Mouse (Mus musculus) heart, adult 2 months (tissue): ENCODE data around the gene Gm20388. TPM values are rescaled to one million over a fixed set of nuclear protein-coding genes. Genes with fewer than 3 reads are reported as not detected.

ENCODE experiments used
- DNase-seq, 2 experiments: peaks; one replicate each; pipeline ENCODE4 v3.0.0; 2021
- H3K27ac ChIP-seq: fragments of 200-600 bp; 2 replicates; pipeline ENCODE4 v1.8.1; 2022
- H3K27me3 ChIP-seq: fragments of 200-500 bp; 2 replicates; pipeline ENCODE4 v1.6.1; 2012; ENCODE audit warnings: mild to moderate bottlenecking, low read length, inconsistent platforms, mixed read lengths; ENCODE audit not compliant: control insufficient read depth, insufficient read depth
- H3K36me3 ChIP-seq: fragments of 200-500 bp; 2 replicates; pipeline ENCODE4 v1.6.1; 2012; ENCODE audit warnings: low read length, inconsistent platforms; ENCODE audit not compliant: control insufficient read depth, insufficient read depth
- H3K4me1 ChIP-seq: fragments of 200-500 bp; 2 replicates; pipeline ENCODE4 v1.6.1; 2011; ENCODE audit warnings: low read length; ENCODE audit not compliant: control insufficient read depth, insufficient read depth
- H3K4me3 ChIP-seq: fragments of 200-600 bp; 2 replicates; pipeline ENCODE4 v1.8.1; 2022
- H3K79me2 ChIP-seq: fragments of 200-500 bp; replicated peaks from 2 replicates; pipeline ENCODE4 v1.6.1; 2012; ENCODE audit warnings: mild to moderate bottlenecking, inconsistent platforms, low read length, moderate library complexity, mixed read lengths; ENCODE audit not compliant: control insufficient read depth, insufficient read depth
- H3K9ac ChIP-seq: fragments of 200-500 bp; 2 replicates; pipeline ENCODE4 v1.6.1; 2012; ENCODE audit warnings: low read depth, mild to moderate bottlenecking, control low read depth, inconsistent platforms, low read length, mixed read lengths
- CTCF ChIP-seq: fragments of 200-600 bp; IDR thresholded peaks from 2 replicates; pipeline ENCODE4 v1.8.1; 2022; ENCODE audit warnings: antibody characterized with exemption, mild to moderate bottlenecking, moderate library complexity
- EP300 ChIP-seq: fragments of 200-500 bp; IDR thresholded peaks from 2 replicates; pipeline ENCODE4 v1.6.1; 2011; ENCODE audit warnings: low read depth, low read length, control low read depth; ENCODE audit not compliant: insufficient read depth
- POLR2A ChIP-seq: fragments of 200-500 bp; IDR thresholded peaks from 2 replicates; pipeline ENCODE4 v1.6.1; 2011; ENCODE audit warnings: mild to moderate bottlenecking, low read depth, low read length, control low read depth; ENCODE audit not compliant: insufficient read depth
- whole genome bisulfite sequencing: fragments of 180-500 bp; shearing (Covaris S2); methylation state at CpG from one replicate; pipeline ENCODE4 v1.1.7; 2018; 5-methylcytosine and 5-hydroxymethylcytosine counted together
- intact Hi-C: fragments of 180-260 bp; cut with DNase I; formaldehyde crosslinking; loops from one replicate; pipeline ENCODE4 v1.15.1; 2025
- polyA plus RNA-seq: library from polyadenylated mRNA; depleted of rRNA; stranded (reverse); fragments of >200 nt; gene quantifications from 2 replicates; pipeline ENCODE4 v1.2.3, GENCODE M21; 2012
- total RNA-seq, 2 experiments: library from RNA; stranded (reverse); gene quantifications; 2 replicates each; pipeline ENCODE4 v1.2.3; 2021

The Gm20388 gene
- total and polyA plus RNA-seq, 3 experiments = 1.8 to 32.3 TPM; not detected in 1

DNA sequence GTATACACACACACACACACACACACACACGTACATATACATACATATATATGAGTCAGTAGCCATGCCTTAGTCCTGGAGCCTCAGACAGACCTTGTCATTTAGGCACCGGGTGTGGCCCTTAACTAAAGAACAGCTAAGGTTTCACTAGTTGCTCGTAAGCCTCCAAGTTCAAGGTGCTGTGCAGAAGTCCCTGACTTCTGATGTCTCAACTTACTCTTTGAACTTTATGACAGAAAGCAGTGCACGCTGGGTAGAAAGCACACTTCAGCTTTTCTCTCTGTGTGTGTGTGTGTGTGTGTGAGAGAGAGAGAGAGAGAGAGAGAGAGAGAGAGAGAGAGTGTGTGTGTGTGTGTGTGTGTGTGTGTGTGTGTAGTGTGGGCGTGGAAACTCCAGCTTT is 633.5 kb downstream of the Gm20388 start:
- Histone ChIP-seq H3K27ac (no peak overlapping the region), H3K9ac (no peak overlapping the region), H3K4me1 (peaks cover 17% of the 10 kb centered on the region), H3K27me3 (no peaks in the 10 kb centered on the region), H3K36me3 (no peaks in the 10 kb centered on the region), H3K4me3 (no peak overlapping the region), H3K79me2 (peaks cover 4% of the 10 kb centered on the region)
- TF ChIP-seq EP300 (no peak), CTCF (no peak)
- DNase-seq = no peak
- 86% methylated on average over 5 of the region's 5 CpGs for WGBS
- intact Hi-C loops = no loop called here

DNA sequence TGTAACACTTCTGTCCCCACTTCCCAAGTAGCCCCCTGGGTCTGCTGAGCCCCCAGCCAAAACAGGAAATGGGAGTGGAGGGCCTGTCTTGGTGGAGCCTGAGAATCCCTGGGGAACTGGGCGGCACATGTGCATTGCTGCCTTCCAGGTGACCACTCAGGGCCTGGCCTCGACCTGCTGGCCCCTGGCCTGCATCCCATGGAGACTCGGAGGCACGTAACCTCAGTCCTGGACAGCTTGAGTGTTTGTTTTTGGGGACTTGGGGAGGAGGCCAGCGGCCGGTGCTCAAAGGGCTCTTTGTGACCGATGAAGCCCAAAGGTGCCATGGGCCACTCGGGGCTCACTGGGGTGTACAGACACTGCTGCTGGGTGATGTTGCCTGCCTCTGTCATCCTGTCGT is 636.9 kb downstream of the Gm20388 start:
- 67% methylated on average over 9 of the region's 9 CpGs for WGBS
- intact Hi-C loops = no loop called here
- H3K4me3 ChIP-seq = no peak overlapping the region
- H3K27me3 ChIP-seq = no peaks in the 10 kb centered on the region
- H3K27ac ChIP-seq = no peak overlapping the region
- no peak overlapping the region for H3K9ac ChIP-seq
- TF ChIP-seq CTCF = no peak
- no peak for TF ChIP-seq POLR2A
- TF ChIP-seq EP300 = no peak
- H3K79me2 ChIP-seq = peaks cover 5% of the 10 kb centered on the region
- peaks cover 21% of the 10 kb centered on the region for H3K4me1 ChIP-seq
- no peak for DNase-seq
- H3K36me3 ChIP-seq = no peaks in the 10 kb centered on the region

DNA sequence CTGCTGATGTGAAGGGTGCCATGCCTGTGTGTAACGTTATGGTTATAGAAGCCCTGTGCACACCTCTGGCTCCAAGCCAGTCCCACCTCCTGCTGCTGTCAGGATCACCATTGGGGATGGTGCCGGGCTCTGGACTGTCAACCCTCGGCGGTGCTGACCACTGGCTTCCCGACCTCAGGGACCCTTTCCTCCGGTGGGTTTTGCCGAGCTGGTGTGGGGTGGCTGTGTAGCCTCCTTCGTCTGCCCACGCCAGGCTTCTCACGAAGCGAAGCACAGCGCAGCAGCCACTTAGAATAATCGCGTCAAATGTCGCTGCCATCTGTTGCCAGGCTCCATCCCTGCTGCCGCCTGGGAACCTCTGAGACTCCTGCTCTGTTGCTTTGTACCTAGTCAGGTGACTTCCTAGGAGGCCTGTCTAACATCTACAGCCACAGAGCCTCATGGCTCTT is 637.7 kb downstream of the Gm20388 start:
- Histone ChIP-seq H3K79me2 (peaks cover 5% of the 10 kb centered on the region), H3K27ac (no peak overlapping the region), H3K36me3 (no peaks in the 10 kb centered on the region), H3K27me3 (no peaks in the 10 kb centered on the region), H3K4me3 (no peak overlapping the region), H3K9ac (no peak overlapping the region), H3K4me1 (peaks cover 18% of the 10 kb centered on the region)
- WGBS = 62% methylated on average over 16 of the region's 16 CpGs
- no peak for TF ChIP-seq POLR2A
- no peak for TF ChIP-seq EP300
- TF ChIP-seq CTCF = no peak
- intact Hi-C loops = no loop called here
- DNase-seq = no peak

DNA sequence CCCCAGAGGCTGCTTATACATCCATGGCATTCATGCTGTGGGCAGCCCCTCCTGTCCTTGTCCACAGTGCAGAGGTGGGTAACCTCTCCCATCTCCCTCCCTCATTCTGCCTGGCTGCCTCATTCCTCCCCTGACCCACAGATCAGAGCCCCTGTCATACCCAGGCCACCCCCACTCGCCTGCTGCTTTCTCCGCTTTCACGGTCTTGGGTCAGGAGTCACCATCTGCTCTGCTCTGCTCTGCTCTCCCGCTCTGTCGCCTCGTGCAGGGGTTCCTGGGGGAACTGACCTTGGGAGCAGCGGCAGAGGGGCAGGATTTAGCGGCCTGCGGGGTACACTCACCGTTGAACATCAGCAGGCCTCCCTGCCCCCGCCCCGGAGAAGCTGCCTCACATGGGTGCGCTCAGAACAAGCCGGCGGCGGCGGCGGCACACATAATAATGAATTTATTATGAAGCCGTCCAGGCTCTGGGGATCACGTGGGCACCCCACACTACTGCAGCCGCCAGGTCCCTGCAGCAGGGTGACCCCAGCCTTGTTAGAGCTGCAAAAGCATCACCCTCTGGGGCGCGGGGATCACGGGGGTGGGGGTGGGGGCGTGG is 638.8 kb downstream of the Gm20388 start:
- 47% methylated on average over 25 of the region's 25 CpGs for WGBS
- intact Hi-C loops = no loop called here
- DNase-seq = no peak
- Histone ChIP-seq H3K36me3 (no peaks in the 10 kb centered on the region), H3K27ac (no peak overlapping the region), H3K79me2 (peaks cover 10% of the 10 kb centered on the region), H3K4me3 (no peak overlapping the region), H3K27me3 (no peaks in the 10 kb centered on the region), H3K9ac (peak overlapping the region; percentile 11; the same call in 1 of the 2 replicates), H3K4me1 (peaks cover 15% of the 10 kb centered on the region)
- TF ChIP-seq POLR2A (no peak), EP300 (no peak), CTCF (no peak)

DNA sequence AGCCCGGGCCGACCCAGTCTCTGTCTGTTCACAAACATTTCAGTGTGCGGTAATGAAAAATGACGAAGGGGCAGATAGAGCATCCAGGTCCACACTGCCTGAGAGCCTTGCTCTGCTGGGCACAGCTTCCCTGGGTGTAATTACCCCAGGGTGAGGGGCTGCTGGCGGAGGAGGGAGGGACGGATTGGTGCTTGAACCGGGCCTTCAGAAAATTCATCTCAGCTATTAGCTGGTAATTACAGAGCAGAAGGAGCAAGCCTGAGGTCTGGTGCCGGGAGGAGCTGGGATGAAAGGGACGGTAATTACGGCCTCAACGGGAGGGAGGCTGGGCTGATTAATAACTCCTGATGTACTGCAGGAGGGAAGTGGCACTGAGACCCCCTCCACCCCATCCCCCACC is 639.3 kb downstream of the Gm20388 start:
- no peak overlapping the region; the same call in 1 of the 2 replicates for H3K27ac ChIP-seq
- H3K4me1 ChIP-seq = peaks cover 15% of the 10 kb centered on the region
- WGBS = 60% methylated on average over 11 of the region's 11 CpGs
- no peak for DNase-seq
- TF ChIP-seq EP300 (no peak), POLR2A (no peak), CTCF (no peak)
- H3K79me2 ChIP-seq = peaks cover 10% of the 10 kb centered on the region
- no peak overlapping the region for H3K4me3 ChIP-seq
- H3K36me3 ChIP-seq = no peaks in the 10 kb centered on the region
- H3K9ac ChIP-seq = no peak overlapping the region
- intact Hi-C loops = no loop called here
- no peaks in the 10 kb centered on the region for H3K27me3 ChIP-seq

DNA sequence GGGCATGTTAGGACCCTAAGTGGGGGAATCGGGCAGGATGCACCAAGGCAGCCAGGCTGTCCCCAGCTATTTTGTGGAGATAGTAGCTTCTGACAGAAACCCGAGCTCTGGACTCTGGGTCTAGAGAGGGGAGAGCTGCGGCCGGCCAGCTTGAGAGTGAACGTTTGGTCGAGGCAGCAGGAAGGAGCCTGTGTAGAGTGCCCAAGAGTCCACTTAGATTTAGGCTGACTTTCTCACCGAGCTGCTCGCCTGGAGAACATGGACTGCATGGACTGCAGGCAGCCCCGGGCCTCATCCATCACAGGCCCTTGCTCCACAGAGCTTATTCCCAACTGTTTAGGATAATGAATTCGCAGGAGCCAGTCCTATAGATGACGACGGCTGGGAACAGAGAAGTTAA is 639.8 kb downstream of the Gm20388 start:
- no peak overlapping the region; the same call in 1 of the 2 replicates for H3K9ac ChIP-seq
- H3K79me2 ChIP-seq = peaks cover 10% of the 10 kb centered on the region
- no peaks in the 10 kb centered on the region for H3K27me3 ChIP-seq
- TF ChIP-seq POLR2A (no peak), EP300 (no peak), CTCF (no peak)
- 59% methylated on average over 12 of the region's 12 CpGs for WGBS
- no peak overlapping the region for H3K4me3 ChIP-seq
- H3K27ac ChIP-seq = peak overlapping the region; percentile 28; the same call in 1 of the 2 replicates
- intact Hi-C loops = no loop called here
- DNase-seq = no peak
- no peaks in the 10 kb centered on the region for H3K36me3 ChIP-seq
- H3K4me1 ChIP-seq = peaks cover 15% of the 10 kb centered on the region
